In genomic region chr16:84495438-84495837, GRCm38 (mm10) we compare ENCODE assay signal across 9 mouse cellular contexts. TPM values are rescaled to one million over a fixed set of nuclear protein-coding genes. Genes with fewer than 3 reads are reported as not detected.
A peak's percentile ranks its signal among the peaks of the same experiment; 100 is the strongest.
DNase-seq lines count a peak whose midpoint lies in the region; TF ChIP-seq lines count a peak whose summit lies in the region.
"Had no signal": no experiment of that assay in that cellular context is flagged by ENCODE, and none has a peak within 500 bp of the region (broad histone marks: within the 10 kb centered on the region; RNA-seq: fewer than 3 reads in every experiment).

No protein-coding gene starts in this region.

- no peak overlapping the region for H3K4me3 ChIP-seq in thymus, adult 2 months (ENCODE audit: control insufficient read depth, insufficient read depth, low read length)

- WGBS in thymus, adult 2 months: 34% methylated on average over 2 of the region's 2 CpGs

- no peak for TF ChIP-seq CTCF in thymus, adult 2 months (IDR thresholded peaks at IDR 0.05; ENCODE audit: borderline replicate concordance, control insufficient read depth, extremely low read depth, insufficient read depth, low read length, poor library complexity)

- no peaks in the 10 kb centered on the region for H3K4me1 ChIP-seq in thymus, adult 2 months (replicated peaks; ENCODE audit: control insufficient read depth, insufficient read depth, low read length)

- DNase-seq in adrenal gland, postnatal 10 days: peak; percentile 35
- DNase-seq in adrenal gland, postnatal 25 days: no peak
- DNase-seq in lung, postnatal 10 days: peak; percentile 6
- no peak for DNase-seq in lung, postnatal 4 days
- peak; percentile 26 for DNase-seq in kidney, postnatal 10 days
- DNase-seq in retina, postnatal 7 days (ENCODE audit: low read depth, low spot score): peak; percentile 8
- no peak for DNase-seq in thymus, adult 2 months
- no peak for DNase-seq in gastrocnemius, postnatal 25 days

- TF ChIP-seq POLR2A in thymus, adult 2 months (IDR thresholded peaks at IDR 0.05; ENCODE audit: control insufficient read depth, extremely low read depth, insufficient read depth, low read length, poor library complexity): no peak

- no peak overlapping the region for H3K27ac ChIP-seq in thymus, adult 2 months (ENCODE audit: control insufficient read depth, insufficient read depth, low read length)

- H3K36me3 ChIP-seq in thymus, adult 2 months (ENCODE audit: control insufficient read depth, insufficient read depth, low read length): no peaks in the 10 kb centered on the region

- no peaks in the 10 kb centered on the region for H3K27me3 ChIP-seq in thymus, adult 2 months (ENCODE audit: control insufficient read depth, insufficient read depth, low read length)

RNA-seq across cellular contexts. Expression of gene A730009L09Rik, which starts 19.5 kb away (rescaled TPM):
- total RNA-seq in adrenal gland, postnatal 10 days (2021): not detected
- total RNA-seq in adrenal gland, postnatal 25 days (2021): not detected in 2 replicates
- polyA plus RNA-seq in thymus, adult 2 months (2012; rRNA removed): not detected in 2 replicates
- total RNA-seq in gastrocnemius, postnatal 25 days (2021): not detected
- polyA plus RNA-seq: intestine, embryonic 14.5 days had no signal

Comparison
In these comparisons a context has a peak if more than half of its experiments do, and no peak if none do; other contexts are left out.
1. DNase-seq: peak in adrenal gland, postnatal 10 days (single experiment), lung, postnatal 10 days (single experiment), kidney, postnatal 10 days (single experiment) and retina, postnatal 7 days (single experiment); none in adrenal gland, postnatal 25 days (single experiment), lung, postnatal 4 days (0 of 2), thymus, adult 2 months (single experiment) and gastrocnemius, postnatal 25 days (single experiment).